Mouse (Mus musculus): Measurements from ENCODE around the gene Rapgef5. TPM values are rescaled to one million over a fixed set of nuclear protein-coding genes. Genes with fewer than 3 reads are reported as not detected.

The Rapgef5 gene
- polyA plus RNA-seq, 1 experiment from 2014 or later: 12.4 TPM

- Histone ChIP-seq H3K9ac (ENCODE audit: low read depth, low read length) (no peak overlapping the region), H3K4me1 (ENCODE audit: control insufficient read depth, insufficient read depth, low read length) (no peaks in the 10 kb centered on the region), H3K9me3 (ENCODE audit: control insufficient read depth, low read length) (no peaks in the 10 kb centered on the region), H3K4me2 (ENCODE audit: low read depth, low read length) (no peak overlapping the region), H3K27me3 (replicated peaks; ENCODE audit: control insufficient read depth, insufficient read depth, low read length) (no peaks in the 10 kb centered on the region), H3K4me3 (ENCODE audit: low read depth, low read length) (no peak overlapping the region), H3K27ac (replicated peaks; ENCODE audit: low read depth, low read length) (no peak overlapping the region), H3K36me3 (ENCODE audit: control insufficient read depth, insufficient read depth, low read length) (no peaks in the 10 kb centered on the region)
- WGBS: 75% methylated on average over 3 of the region's 3 CpGs
- ATAC-seq (ENCODE audit: low read depth) (no peak), DNase-seq (ENCODE audit: low spot score) (no peak)
Observed at GRCm38 (mm10) chr12:117705308-117705707, 189.0 kb downstream of the Rapgef5 start.

- Histone ChIP-seq H3K4me3 (ENCODE audit: low read depth, low read length) (no peak overlapping the region), H3K4me2 (ENCODE audit: low read depth, low read length) (no peak overlapping the region), H3K4me1 (ENCODE audit: control insufficient read depth, insufficient read depth, low read length) (no peaks in the 10 kb centered on the region), H3K9me3 (ENCODE audit: control insufficient read depth, low read length) (no peaks in the 10 kb centered on the region), H3K27me3 (replicated peaks; ENCODE audit: control insufficient read depth, insufficient read depth, low read length) (no peaks in the 10 kb centered on the region), H3K36me3 (ENCODE audit: control insufficient read depth, insufficient read depth, low read length) (no peaks in the 10 kb centered on the region), H3K27ac (replicated peaks; ENCODE audit: low read depth, low read length) (no peak overlapping the region), H3K9ac (ENCODE audit: low read depth, low read length) (no peak overlapping the region)
- no peak for DNase-seq (ENCODE audit: low spot score)
- 88% methylated on average over 12 of the region's 12 CpGs for WGBS
- no peak for ATAC-seq (ENCODE audit: low read depth)
Observed at GRCm38 (mm10) chr12:117709280-117709679, 193.0 kb downstream of the Rapgef5 start.

- Histone ChIP-seq H3K4me1 (ENCODE audit: control insufficient read depth, insufficient read depth, low read length) (no peaks in the 10 kb centered on the region), H3K27me3 (replicated peaks; ENCODE audit: control insufficient read depth, insufficient read depth, low read length) (no peaks in the 10 kb centered on the region), H3K4me2 (ENCODE audit: low read depth, low read length) (no peak overlapping the region), H3K9ac (ENCODE audit: low read depth, low read length) (no peak overlapping the region), H3K4me3 (ENCODE audit: low read depth, low read length) (no peak overlapping the region), H3K27ac (replicated peaks; ENCODE audit: low read depth, low read length) (no peak overlapping the region), H3K9me3 (ENCODE audit: control insufficient read depth, low read length) (no peaks in the 10 kb centered on the region), H3K36me3 (ENCODE audit: control insufficient read depth, insufficient read depth, low read length) (no peaks in the 10 kb centered on the region)
- ATAC-seq (ENCODE audit: low read depth): no peak
- 91% methylated on average over 6 of the region's 6 CpGs for WGBS
- DNase-seq (ENCODE audit: low spot score): no peak
Observed at GRCm38 (mm10) chr12:117712474-117712873, 196.2 kb downstream of the Rapgef5 start.

- 61% methylated on average over 6 of the region's 6 CpGs for WGBS
- Histone ChIP-seq H3K4me2 (ENCODE audit: low read depth, low read length) (no peak overlapping the region), H3K4me3 (ENCODE audit: low read depth, low read length) (no peak overlapping the region), H3K27me3 (replicated peaks; ENCODE audit: control insufficient read depth, insufficient read depth, low read length) (no peaks in the 10 kb centered on the region), H3K27ac (replicated peaks; ENCODE audit: low read depth, low read length) (no peak overlapping the region), H3K36me3 (ENCODE audit: control insufficient read depth, insufficient read depth, low read length) (no peaks in the 10 kb centered on the region), H3K9me3 (ENCODE audit: control insufficient read depth, low read length) (no peaks in the 10 kb centered on the region), H3K4me1 (ENCODE audit: control insufficient read depth, insufficient read depth, low read length) (no peaks in the 10 kb centered on the region), H3K9ac (ENCODE audit: low read depth, low read length) (no peak overlapping the region)
- ATAC-seq (ENCODE audit: low read depth): no peak
- DNase-seq (ENCODE audit: low spot score): no peak
Observed at GRCm38 (mm10) chr12:117713616-117714015, 197.3 kb downstream of the Rapgef5 start.

- Histone ChIP-seq H3K4me2 (ENCODE audit: low read depth, low read length) (no peak overlapping the region), H3K9ac (ENCODE audit: low read depth, low read length) (no peak overlapping the region), H3K36me3 (ENCODE audit: control insufficient read depth, insufficient read depth, low read length) (no peaks in the 10 kb centered on the region), H3K27ac (replicated peaks; ENCODE audit: low read depth, low read length) (no peak overlapping the region), H3K4me1 (ENCODE audit: control insufficient read depth, insufficient read depth, low read length) (0 out of 2 replicates have a peak, but pooled peaks cover 8% of the 10 kb centered on the region), H3K9me3 (ENCODE audit: control insufficient read depth, low read length) (no peaks in the 10 kb centered on the region), H3K4me3 (ENCODE audit: low read depth, low read length) (no peak overlapping the region), H3K27me3 (replicated peaks; ENCODE audit: control insufficient read depth, insufficient read depth, low read length) (no peaks in the 10 kb centered on the region)
- DNase-seq (ENCODE audit: low spot score): no peak
- ATAC-seq (ENCODE audit: low read depth): peak; percentile 53; the same call in 1 of the 2 replicates
- WGBS: 53% methylated on average over 14 of the region's 14 CpGs
Observed at GRCm38 (mm10) chr12:117720794-117721747, 204.8 kb downstream of the Rapgef5 start.

GRCm38 (mm10) chr12:117721748-117722150 is 205.5 kb downstream of the Rapgef5 start:
- no peak for DNase-seq (ENCODE audit: low spot score)
- Histone ChIP-seq H3K4me2 (ENCODE audit: low read depth, low read length) (no peak overlapping the region), H3K9me3 (ENCODE audit: control insufficient read depth, low read length) (no peaks in the 10 kb centered on the region), H3K4me3 (ENCODE audit: low read depth, low read length) (no peak overlapping the region), H3K27me3 (replicated peaks; ENCODE audit: control insufficient read depth, insufficient read depth, low read length) (no peaks in the 10 kb centered on the region), H3K9ac (ENCODE audit: low read depth, low read length) (no peak overlapping the region), H3K36me3 (ENCODE audit: control insufficient read depth, insufficient read depth, low read length) (no peaks in the 10 kb centered on the region), H3K4me1 (ENCODE audit: control insufficient read depth, insufficient read depth, low read length) (0 out of 2 replicates have a peak, but pooled peaks cover 8% of the 10 kb centered on the region), H3K27ac (replicated peaks; ENCODE audit: low read depth, low read length) (no peak overlapping the region)
- 49% methylated on average over 6 of the region's 6 CpGs for WGBS
- no peak; the same call in 1 of the 2 replicates for ATAC-seq (ENCODE audit: low read depth)

GRCm38 (mm10) chr12:117725011-117725410 is 208.7 kb downstream of the Rapgef5 start:
- ATAC-seq (ENCODE audit: low read depth): no peak
- no peaks in the 10 kb centered on the region for H3K9me3 ChIP-seq (ENCODE audit: control insufficient read depth, low read length)
- 92% methylated on average over 4 of the region's 4 CpGs for WGBS
- no peak overlapping the region for H3K4me2 ChIP-seq (ENCODE audit: low read depth, low read length)
- no peak overlapping the region for H3K4me3 ChIP-seq (ENCODE audit: low read depth, low read length)
- no peak overlapping the region for H3K27ac ChIP-seq (replicated peaks; ENCODE audit: low read depth, low read length)
- 0 out of 2 replicates have a peak, but pooled peaks cover 8% of the 10 kb centered on the region for H3K4me1 ChIP-seq (ENCODE audit: control insufficient read depth, insufficient read depth, low read length)
- H3K27me3 ChIP-seq (replicated peaks; ENCODE audit: control insufficient read depth, insufficient read depth, low read length): no peaks in the 10 kb centered on the region
- no peak overlapping the region for H3K9ac ChIP-seq (ENCODE audit: low read depth, low read length)
- no peak for DNase-seq (ENCODE audit: low spot score)
- no peaks in the 10 kb centered on the region for H3K36me3 ChIP-seq (ENCODE audit: control insufficient read depth, insufficient read depth, low read length)

- H3K4me3 ChIP-seq (ENCODE audit: low read depth, low read length): no peak overlapping the region
- H3K36me3 ChIP-seq (ENCODE audit: control insufficient read depth, insufficient read depth, low read length): no peaks in the 10 kb centered on the region
- no peak overlapping the region for H3K9ac ChIP-seq (ENCODE audit: low read depth, low read length)
- ATAC-seq (ENCODE audit: low read depth): no peak
- H3K4me2 ChIP-seq (ENCODE audit: low read depth, low read length): no peak overlapping the region
- 80% methylated on average over 8 of the region's 8 CpGs for WGBS
- H3K27ac ChIP-seq (replicated peaks; ENCODE audit: low read depth, low read length): no peak overlapping the region
- no peaks in the 10 kb centered on the region for H3K4me1 ChIP-seq (ENCODE audit: control insufficient read depth, insufficient read depth, low read length)
- DNase-seq (ENCODE audit: low spot score): no peak
- no peaks in the 10 kb centered on the region for H3K9me3 ChIP-seq (ENCODE audit: control insufficient read depth, low read length)
- no peaks in the 10 kb centered on the region for H3K27me3 ChIP-seq (replicated peaks; ENCODE audit: control insufficient read depth, insufficient read depth, low read length)
Observed at GRCm38 (mm10) chr12:117727481-117728177, 211.3 kb downstream of the Rapgef5 start.
